Mouse (Mus musculus): ENCODE results near the gene Pip4p1. TPM values are rescaled to one million over a fixed set of nuclear protein-coding genes. Genes with fewer than 3 reads are reported as not detected.

Pip4p1 gene
- polyA plus RNA-seq, 1 experiment from 2014 or later: 54.5 TPM

- H3K36me3 ChIP-seq: no peaks in the 10 kb centered on the region
- 83% methylated on average over 6 of the region's 6 CpGs for WGBS
Measured at GRCm38 (mm10) chr14:50876236-50876950, 54.3 kb downstream of the Pip4p1 start.

More at GRCm38 (mm10) chr14:50876236-50876950, 54.3 kb downstream of the Pip4p1 start:
- H3K4me3 ChIP-seq: no peak overlapping the region
- no peak overlapping the region for H3K27ac ChIP-seq
- H3K9ac ChIP-seq: no peak overlapping the region
- no peaks in the 10 kb centered on the region for H3K4me1 ChIP-seq
- ATAC-seq (ENCODE audit: insufficient number of reproducible peaks, insufficient read depth, low FRiP score, low TSS enrichment): no peak
- no peaks in the 10 kb centered on the region for H3K9me3 ChIP-seq
- no peak overlapping the region for H3K4me2 ChIP-seq (replicated peaks)
- no peaks in the 10 kb centered on the region for H3K27me3 ChIP-seq

Other genes with a start within 250 kb of the Pip4p1 start
- gene Olfr747, start 237.7 kb downstream of the Pip4p1 start, polyA plus RNA-seq (2016; fragmentation: Nextera tagmentation; extraction: Ambion mirVana): not detected in 2 replicates
- not detected in 2 replicates for gene Olfr748, start 223.5 kb downstream of the Pip4p1 start, polyA plus RNA-seq (2016; fragmentation: Nextera tagmentation; extraction: Ambion mirVana)
- gene Olfr749, start 185.8 kb downstream of the Pip4p1 start, polyA plus RNA-seq (2016; fragmentation: Nextera tagmentation; extraction: Ambion mirVana): not detected in 2 replicates
- gene Ttc5, start 145.3 kb downstream of the Pip4p1 start, polyA plus RNA-seq (2016; fragmentation: Nextera tagmentation; extraction: Ambion mirVana): 95.2 and 96.7 TPM in 2 replicates
- not detected in 2 replicates for gene Ccnb1ip1, start 123.1 kb downstream of the Pip4p1 start, polyA plus RNA-seq (2016; fragmentation: Nextera tagmentation; extraction: Ambion mirVana)
- 63.8 and 67.6 TPM in 2 replicates for gene Parp2, start 123.0 kb downstream of the Pip4p1 start, polyA plus RNA-seq (2016; fragmentation: Nextera tagmentation; extraction: Ambion mirVana)
- gene Tep1, start 60.3 kb downstream of the Pip4p1 start, polyA plus RNA-seq (2016; fragmentation: Nextera tagmentation; extraction: Ambion mirVana): 3.5 and 5.7 TPM in 2 replicates
- 0.22 and 0.46 TPM in 2 replicates for gene Klhl33, start 33.3 kb downstream of the Pip4p1 start, polyA plus RNA-seq (2016; fragmentation: Nextera tagmentation; extraction: Ambion mirVana)
- 162 and 166 TPM in 2 replicates for gene Osgep, start 6.0 kb downstream of the Pip4p1 start, polyA plus RNA-seq (2016; fragmentation: Nextera tagmentation; extraction: Ambion mirVana)
- 320 and 335 TPM in 2 replicates for gene Apex1, start 5.9 kb downstream of the Pip4p1 start, polyA plus RNA-seq (2016; fragmentation: Nextera tagmentation; extraction: Ambion mirVana)
- 48.8 and 49.9 TPM in 2 replicates for gene Pnp, start 226 bp upstream of the Pip4p1 start, polyA plus RNA-seq (2016; fragmentation: Nextera tagmentation; extraction: Ambion mirVana)
- gene Gm49342, start 13.7 kb upstream of the Pip4p1 start, polyA plus RNA-seq (2016; fragmentation: Nextera tagmentation; extraction: Ambion mirVana): not detected in 2 replicates
- gene Pnp2, start 25.1 kb upstream of the Pip4p1 start, polyA plus RNA-seq (2016; fragmentation: Nextera tagmentation; extraction: Ambion mirVana): 0.29 TPM in 1 of 2 replicates, not detected in the other
- not detected in 2 replicates for gene Rnase10, start 76.9 kb upstream of the Pip4p1 start, polyA plus RNA-seq (2016; fragmentation: Nextera tagmentation; extraction: Ambion mirVana)
- not detected in 2 replicates for gene Rnase9, start 111.0 kb upstream of the Pip4p1 start, polyA plus RNA-seq (2016; fragmentation: Nextera tagmentation; extraction: Ambion mirVana)
- gene Rnase11, start 119.3 kb upstream of the Pip4p1 start, polyA plus RNA-seq (2016; fragmentation: Nextera tagmentation; extraction: Ambion mirVana): not detected in 2 replicates
- gene Rnase12, start 126.8 kb upstream of the Pip4p1 start, polyA plus RNA-seq (2016; fragmentation: Nextera tagmentation; extraction: Ambion mirVana): not detected in 2 replicates
- not detected in 2 replicates for gene Olfr750, start 143.6 kb upstream of the Pip4p1 start, polyA plus RNA-seq (2016; fragmentation: Nextera tagmentation; extraction: Ambion mirVana)
- gene Rnase4, start 160.2 kb upstream of the Pip4p1 start, polyA plus RNA-seq (2016; fragmentation: Nextera tagmentation; extraction: Ambion mirVana): 17.8 and 18.9 TPM in 2 replicates
- gene Ang, start 160.3 kb upstream of the Pip4p1 start, polyA plus RNA-seq (2016; fragmentation: Nextera tagmentation; extraction: Ambion mirVana): 4.1 and 4.5 TPM in 2 replicates
- not detected in 2 replicates for gene Eddm3b, start 183.6 kb upstream of the Pip4p1 start, polyA plus RNA-seq (2016; fragmentation: Nextera tagmentation; extraction: Ambion mirVana)
- 0.28 and 0.29 TPM in 2 replicates for gene Rnase6, start 193.1 kb upstream of the Pip4p1 start, polyA plus RNA-seq (2016; fragmentation: Nextera tagmentation; extraction: Ambion mirVana)
- not detected in 2 replicates for gene Rnase1, start 215.9 kb upstream of the Pip4p1 start, polyA plus RNA-seq (2016; fragmentation: Nextera tagmentation; extraction: Ambion mirVana)
- gene Rnase2b, start 231.4 kb upstream of the Pip4p1 start, polyA plus RNA-seq (2016; fragmentation: Nextera tagmentation; extraction: Ambion mirVana): not detected in 2 replicates